Mouse (Mus musculus) thymus, adult 2 months (tissue): Measurements from ENCODE around the gene Kif6.

Source experiments
- CTCF ChIP-seq: fragments of 200-500 bp; IDR thresholded peaks from 2 replicates; pipeline ENCODE4 v1.5.1; 2012; ENCODE audit warnings: mild to moderate bottlenecking, control low read depth, low read length, moderate library complexity, borderline replicate concordance; ENCODE audit not compliant: control insufficient read depth, poor library complexity, insufficient read depth; ENCODE audit errors: extremely low read depth
- POLR2A ChIP-seq: fragments of 200-500 bp; IDR thresholded peaks from 2 replicates; pipeline ENCODE4 v1.6.1; 2012; ENCODE audit warnings: mild to moderate bottlenecking, low read length, control low read depth, moderate library complexity; ENCODE audit not compliant: control insufficient read depth, poor library complexity, insufficient read depth; ENCODE audit errors: extremely low read depth

DNA sequence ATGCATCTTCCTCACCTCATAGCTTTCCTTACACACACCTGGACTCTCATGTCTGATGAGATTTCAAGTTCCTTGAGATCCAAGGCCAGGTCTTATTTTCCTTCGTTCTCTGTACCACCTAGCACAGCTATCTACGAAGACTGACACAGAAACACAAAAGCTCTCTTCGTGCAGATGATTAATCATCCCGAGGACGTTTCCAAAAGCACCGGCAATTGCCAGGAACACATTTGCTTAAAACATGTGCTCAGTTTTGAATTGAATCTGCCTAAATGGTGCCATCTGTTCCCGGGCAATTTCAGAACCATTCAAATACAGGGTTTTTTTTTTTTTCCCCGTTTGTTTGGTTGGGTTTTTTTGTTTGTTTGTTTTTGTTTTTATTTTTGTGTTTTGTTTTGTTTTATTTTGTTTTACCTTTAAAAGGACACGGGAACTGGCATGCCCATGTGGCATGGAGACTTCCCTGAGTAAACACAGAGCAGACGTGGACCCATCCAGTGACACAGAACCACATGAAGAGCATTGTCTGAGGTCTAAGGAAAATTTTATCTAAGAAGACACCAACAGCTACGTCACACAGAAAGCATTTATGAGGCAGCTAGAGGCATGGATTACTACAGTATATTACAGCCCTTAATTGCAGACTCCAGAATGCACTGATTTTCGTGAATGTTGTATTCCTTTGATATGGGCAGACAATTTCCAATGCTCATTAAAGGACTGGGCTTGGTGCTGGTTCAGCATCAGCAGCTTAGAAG lies 88.7 kb downstream of the Kif6 start:
- no peak for TF ChIP-seq POLR2A
- no peak for TF ChIP-seq CTCF
